Mouse (Mus musculus) WW6 (cell line): ENCODE results near the gene Tlr8.
"Not testable (repeated sequence)": the region's sequence is repeated elsewhere in the genome, so short reads cannot be mapped to it uniquely, and the experiment has no call there.

ENCODE experiments used
- DNase-seq: peaks from one replicate; pipeline ENCODE4 v3.0.0-alpha.2; 2013; ENCODE audit warnings: low read depth, low spot score

Gene Tlr8

DNA sequence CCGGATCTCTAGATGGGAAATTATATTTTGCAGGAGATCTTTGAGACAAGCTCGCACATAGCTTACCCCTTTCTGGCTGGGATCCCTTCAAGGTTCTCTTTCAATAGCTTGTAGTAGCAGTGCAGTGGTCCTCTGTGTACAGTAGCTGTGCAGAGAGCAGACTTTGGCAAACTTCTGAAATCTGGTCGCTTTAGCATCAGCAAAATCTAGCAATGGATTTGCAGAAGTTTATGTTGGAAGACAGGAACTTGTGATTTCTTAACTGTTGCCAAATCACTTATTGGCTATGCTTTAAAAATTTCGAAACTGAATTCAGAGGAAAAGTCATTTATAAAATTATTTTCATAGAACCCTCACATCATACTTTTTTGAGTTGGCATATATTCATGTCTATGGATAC, at the start of gene Tlr8:
Gene Tlr8 (minus strand): TSS at position 244 of the 400 bp plus-strand sequence.
- DNase-seq: no peak

DNA sequence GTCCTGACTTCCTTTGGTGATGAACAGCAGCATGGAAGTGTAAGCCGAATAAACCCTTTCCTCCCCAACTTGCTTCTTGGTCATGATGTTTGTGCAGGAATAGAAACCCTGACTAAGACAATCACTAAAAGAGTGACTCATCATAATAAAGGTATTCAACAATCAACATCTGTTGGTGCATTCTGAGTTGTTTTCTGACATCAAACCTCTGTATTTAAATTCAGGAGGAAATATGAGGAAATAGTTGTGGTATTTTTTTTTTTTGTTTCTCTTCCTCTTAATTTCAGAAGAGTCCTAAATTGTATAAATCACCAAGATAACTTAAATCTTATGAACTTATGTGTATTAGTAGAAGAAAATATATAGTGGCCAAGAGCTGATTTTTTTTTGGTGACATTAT, 37.9 kb upstream of the Tlr8 start:
- DNase-seq: not testable (repeated sequence)

GRCm38 (mm10) chrX:167276953-167277352, 12.8 kb upstream of the Tlr8 start:
- DNase-seq: peak; percentile 14

DNA sequence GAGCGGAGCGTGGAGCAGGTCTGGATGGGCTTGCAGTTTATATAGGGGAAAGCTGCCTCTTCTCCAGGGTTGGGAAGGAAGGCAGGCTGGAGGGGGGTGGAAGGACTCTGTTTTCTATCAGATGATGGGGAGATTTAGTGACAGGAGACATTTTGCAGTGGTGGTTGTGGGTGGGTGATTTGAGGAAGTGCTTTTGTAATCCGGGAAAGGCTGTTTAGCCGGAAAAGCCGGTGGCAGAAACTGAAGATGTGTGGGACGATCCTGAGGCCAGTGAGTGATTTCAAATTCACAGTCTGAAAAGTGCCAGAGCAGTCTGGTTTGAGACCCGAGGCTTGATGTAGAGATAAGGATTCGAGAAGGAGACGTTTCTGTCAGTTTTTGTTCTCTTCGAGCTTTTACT, 12.4 kb upstream of the Tlr8 start:
- DNase-seq: no peak

DNA sequence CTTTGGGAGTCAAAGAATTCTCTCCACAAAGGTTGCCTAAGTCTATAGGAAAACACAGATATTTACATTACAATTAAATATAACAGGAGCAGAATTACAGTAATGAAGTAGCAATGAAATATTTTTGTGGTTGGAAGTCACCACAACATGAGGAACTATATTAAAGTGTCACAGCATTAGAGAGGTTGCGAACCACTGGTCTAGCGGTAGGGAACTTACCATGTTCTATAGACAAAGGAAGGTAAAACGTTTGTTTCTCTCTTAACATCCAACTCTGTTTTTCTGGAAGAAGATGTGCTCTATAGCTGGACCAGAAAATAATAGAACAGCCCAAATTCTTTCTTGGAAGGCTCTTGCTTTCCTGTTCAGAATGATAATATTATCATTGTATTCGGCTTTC, 599 bp downstream of the Tlr8 start:
- DNase-seq: no peak

DNA sequence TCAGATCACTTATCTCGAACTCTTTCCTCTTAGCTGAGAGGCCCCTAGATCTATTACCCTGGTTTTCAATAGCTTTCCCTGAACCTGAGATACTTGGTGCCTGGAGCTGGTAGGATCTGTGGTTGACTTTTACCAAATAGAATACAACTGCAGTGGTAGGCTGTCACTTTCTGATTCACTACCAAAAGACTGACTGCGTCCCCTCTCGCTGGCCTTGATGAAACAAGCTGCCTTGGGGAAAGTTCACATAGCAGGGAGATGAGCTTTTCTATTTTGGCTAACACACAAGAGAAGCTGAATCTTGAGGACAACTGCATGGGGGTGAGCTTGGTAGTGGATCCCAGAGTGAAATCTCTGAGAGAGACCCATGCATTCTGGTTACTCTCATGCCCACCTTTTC, 22.4 kb downstream of the Tlr8 start:
- no peak for DNase-seq

- DNase-seq: no peak
These were observed 24.7 kb downstream of the Tlr8 start for GRCm38 (mm10) chrX:167239293-167239921.

GRCm38 (mm10) chrX:167233104-167233687, 30.9 kb downstream of the Tlr8 start:
- DNase-seq: no peak

DNA sequence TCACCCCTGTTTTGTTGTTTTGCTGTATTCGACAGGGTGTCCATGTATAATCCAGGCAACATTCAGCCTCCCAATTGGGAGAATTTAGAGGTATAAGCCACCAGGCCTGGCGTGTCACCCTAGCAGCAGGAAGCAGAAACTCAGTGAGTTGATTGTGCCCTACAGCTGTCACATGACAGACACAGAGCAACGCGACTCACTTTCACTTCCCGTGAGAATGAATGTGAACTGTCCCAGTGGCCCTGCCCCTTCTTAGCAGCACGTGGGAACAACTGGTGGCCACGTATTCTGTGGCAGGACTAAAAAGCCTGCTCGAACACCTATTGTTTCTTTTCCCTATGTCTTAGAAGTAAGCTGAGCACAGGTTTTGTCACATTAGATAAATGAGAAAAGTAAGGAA, 33.0 kb downstream of the Tlr8 start:
- DNase-seq: no peak

DNA sequence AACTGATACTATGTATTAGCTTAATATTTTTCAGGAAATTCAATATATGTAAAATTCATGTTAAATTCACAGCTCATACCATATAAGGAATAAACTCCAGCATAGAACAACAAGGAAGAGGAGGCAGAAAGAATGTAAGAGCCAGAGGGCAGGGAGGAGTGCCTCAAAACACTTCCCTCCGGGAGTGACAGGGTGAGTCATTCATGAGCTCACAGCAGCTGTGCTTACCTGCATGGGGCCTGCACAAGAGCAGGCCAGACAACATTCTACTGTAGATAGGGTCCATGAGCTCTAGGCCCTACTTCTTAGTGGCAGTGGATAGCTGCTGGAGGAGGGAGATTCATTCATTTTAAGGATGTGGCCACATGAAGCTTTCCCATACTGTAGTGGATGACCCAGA, 34.3 kb downstream of the Tlr8 start:
- DNase-seq: no peak

- no peak for DNase-seq
These were observed 34.9 kb downstream of the Tlr8 start for GRCm38 (mm10) chrX:167229206-167229605.

- no peak for DNase-seq
These were observed 36.4 kb downstream of the Tlr8 start for GRCm38 (mm10) chrX:167227756-167228155.

- DNase-seq: no peak
These were observed 37.0 kb downstream of the Tlr8 start for GRCm38 (mm10) chrX:167227138-167227537.

- no peak for DNase-seq
These were observed 37.6 kb downstream of the Tlr8 start for GRCm38 (mm10) chrX:167226570-167226969.

DNA sequence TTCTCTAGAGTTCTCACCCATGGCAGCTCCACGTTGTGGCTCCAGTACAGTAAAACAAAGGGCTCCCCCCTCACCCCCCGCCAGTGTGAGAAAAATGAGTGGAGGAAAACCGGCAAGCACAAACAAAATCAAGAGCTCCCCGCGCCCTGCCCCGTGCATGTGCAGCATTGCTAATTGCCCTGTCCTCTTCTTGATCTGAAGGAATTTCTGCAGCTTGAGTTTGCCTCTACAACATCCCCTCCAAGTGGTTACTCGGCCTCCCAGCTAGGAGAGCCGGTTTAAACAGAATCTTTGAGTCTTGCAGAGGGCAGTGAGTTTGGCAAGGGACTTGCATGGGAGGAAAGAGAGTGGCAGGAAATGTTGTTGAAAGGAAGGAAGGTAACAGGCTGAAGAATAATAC, 51.4 kb downstream of the Tlr8 start:
- no peak for DNase-seq

DNA sequence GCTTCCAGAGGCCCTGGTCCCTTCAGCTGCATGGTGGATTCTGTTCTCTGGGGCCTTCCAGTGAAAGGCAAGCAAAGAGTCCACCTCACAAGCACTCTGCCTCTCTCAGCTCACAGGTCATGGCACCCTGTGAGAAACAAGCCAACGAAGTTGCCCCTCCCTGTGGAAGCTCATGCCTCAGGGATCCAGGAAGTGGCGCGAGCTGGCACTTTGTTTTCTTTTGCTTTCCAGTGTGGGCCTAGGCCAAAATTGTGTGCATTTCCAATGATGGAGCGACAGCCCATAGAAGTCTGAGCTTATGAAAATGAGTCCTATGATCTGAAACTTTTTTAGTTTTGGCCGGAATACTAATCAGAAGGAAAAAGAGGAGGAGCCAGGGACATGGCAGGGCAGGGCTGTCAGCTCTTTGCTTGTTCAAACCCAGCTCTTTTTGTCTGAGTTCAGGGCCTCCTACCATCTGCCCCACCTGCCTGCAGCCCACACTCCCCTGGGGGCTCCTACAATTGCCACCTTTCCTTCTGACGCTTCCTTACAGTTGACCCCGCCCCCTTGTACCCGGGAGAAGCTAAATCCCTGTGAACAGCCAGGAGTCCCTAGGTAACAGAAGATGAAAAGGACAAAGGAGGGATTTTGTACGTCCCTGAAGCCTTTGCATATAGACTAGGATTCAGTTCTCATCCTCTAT, 52.1 kb downstream of the Tlr8 start:
- DNase-seq: no peak

GRCm38 (mm10) chrX:167210319-167210728, 53.8 kb downstream of the Tlr8 start:
- DNase-seq: no peak

DNA sequence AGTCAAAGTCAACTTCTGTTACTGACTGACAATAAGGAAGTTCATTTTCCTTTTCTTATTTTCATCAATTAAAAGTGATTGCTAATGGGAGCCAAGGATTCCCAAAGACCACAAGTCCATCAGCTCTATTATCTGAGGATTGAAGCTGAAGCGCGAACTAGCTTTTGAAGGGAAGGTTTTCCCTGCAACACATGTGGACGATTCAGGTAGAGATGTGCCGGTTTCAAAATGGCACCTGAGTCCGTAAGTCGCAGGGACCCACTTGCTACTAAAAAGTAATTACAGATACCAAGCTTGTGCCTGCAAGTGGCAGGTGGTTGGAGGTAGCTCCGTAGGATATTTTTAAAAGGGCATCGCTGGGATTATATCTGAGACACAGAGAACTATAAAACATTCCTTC, 54.3 kb downstream of the Tlr8 start:
- DNase-seq: no peak

GRCm38 (mm10) chrX:167208978-167209754, 55.0 kb downstream of the Tlr8 start, which contains the start of gene Tmsb4x:
Gene Tmsb4x, minus strand, starts transcription at chrX:167209315.
- peak; percentile 52 for DNase-seq

DNA sequence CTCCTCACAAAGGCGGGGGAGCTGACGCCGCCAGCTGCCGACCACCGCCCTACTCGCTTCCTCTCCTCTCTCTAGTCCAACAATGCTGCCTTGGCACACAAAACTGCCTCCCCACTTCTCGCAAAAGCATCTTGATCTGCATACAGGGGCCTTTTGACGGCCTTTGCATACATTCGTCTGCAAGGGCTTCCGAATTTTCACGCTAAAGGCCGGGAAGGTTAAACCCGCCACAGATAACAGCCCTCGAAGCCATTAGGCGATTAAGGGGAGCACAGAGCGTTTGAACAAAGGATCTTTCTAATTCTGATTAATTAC, 55.7 kb downstream of the Tlr8 start:
- no peak for DNase-seq

DNA sequence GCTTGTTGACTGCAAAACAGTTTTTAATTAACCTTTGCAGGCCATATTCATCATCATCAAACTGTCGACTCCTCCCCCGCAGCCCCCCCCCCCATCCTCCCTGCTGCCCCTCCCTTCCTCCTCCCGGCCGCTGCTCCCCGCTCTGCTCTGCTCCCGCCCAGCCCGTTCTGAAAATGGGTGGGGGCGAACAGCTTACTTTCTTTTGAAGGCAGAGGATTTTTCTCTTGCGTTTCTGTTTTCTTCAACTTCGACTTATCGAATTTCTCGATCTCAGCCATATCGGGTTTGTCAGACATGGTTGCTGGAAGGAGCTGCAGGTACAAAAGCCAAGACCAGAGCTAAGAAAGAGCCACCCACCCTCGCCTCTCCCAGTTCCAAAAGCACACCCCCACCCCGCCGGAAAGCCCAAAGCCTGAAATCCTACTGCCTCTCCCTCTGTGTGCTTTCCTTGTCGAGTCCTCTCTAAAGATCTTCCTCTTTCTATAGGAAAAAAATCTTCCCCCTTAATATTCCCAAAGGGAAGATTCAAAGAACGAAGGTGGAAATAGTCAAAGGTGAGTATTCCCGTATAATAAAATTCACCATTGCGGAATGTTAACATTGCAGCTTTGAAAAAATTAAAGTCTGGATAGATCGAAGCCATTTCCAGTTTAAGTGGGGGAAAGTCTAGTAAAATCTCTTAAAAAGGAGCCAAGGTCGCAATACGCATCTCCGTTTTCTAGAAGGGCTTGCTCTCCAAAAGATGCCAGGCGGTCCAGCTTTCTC, 56.2 kb downstream of the Tlr8 start:
- DNase-seq: no peak
